Mouse (Mus musculus): ENCODE measurements around the gene Col25a1. TPM values are rescaled to one million over a fixed set of nuclear protein-coding genes. Genes with fewer than 3 reads are reported as not detected.

Gene Col25a1
- polyA plus RNA-seq, 1 experiment from 2014 or later: 6.9 TPM

DNA sequence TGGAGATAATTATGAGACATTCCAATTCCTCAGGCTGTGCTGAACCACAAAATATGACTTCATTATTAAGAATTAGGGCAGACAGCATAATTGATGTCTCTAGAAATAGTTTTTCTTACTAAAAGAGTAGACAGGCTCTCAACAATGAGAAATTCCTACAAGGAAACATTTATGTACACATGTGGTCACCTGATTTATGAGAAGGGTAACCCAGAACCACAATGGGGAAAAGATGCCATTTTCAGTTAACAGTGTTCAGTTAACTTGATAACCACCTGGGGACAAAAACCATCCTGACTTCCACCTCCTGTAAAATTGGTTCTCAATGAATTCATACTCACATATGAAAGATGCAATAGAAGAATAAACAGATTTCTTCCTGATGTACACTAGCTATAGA lies 305.7 kb downstream of the Col25a1 start:
- no peak overlapping the region for H3K4me3 ChIP-seq (replicated peaks)
- no peak overlapping the region for H3K9ac ChIP-seq (replicated peaks)
- no peak overlapping the region for H3K27ac ChIP-seq (replicated peaks)
- no peak overlapping the region for H3K4me2 ChIP-seq
- no peaks in the 10 kb centered on the region for H3K4me1 ChIP-seq
- no peak for ATAC-seq (ENCODE audit: low FRiP score)
- no peaks in the 10 kb centered on the region for H3K9me3 ChIP-seq (replicated peaks)
- no peaks in the 10 kb centered on the region; the same call in 1 of the 2 replicates for H3K27me3 ChIP-seq (replicated peaks)
- no peaks in the 10 kb centered on the region for H3K36me3 ChIP-seq

DNA sequence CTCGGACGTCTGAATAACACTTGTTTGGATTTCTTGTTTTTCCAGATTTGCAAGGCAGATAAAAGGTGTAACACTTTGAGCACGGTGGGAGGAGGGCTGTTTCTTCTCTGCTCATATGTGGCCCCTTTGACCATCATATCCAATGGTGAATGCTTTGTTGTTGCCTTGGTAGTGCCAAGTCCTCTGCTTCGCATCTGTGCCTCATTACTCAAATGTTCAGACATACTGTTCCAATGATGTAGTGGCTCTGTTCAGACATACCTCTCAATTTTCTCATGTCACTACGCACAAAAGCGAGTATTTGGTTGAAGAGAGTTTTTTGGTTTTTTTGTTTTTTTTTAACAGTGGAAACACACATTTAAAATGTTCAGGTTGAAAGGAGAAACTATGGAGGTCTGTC lies 308.5 kb downstream of the Col25a1 start:
- H3K27me3 ChIP-seq (replicated peaks): no peaks in the 10 kb centered on the region; the same call in 1 of the 2 replicates
- WGBS: 90% methylated on average over 6 of the region's 6 CpGs
- H3K9ac ChIP-seq (replicated peaks): no peak overlapping the region
- no peak overlapping the region for H3K27ac ChIP-seq (replicated peaks)
- ATAC-seq (ENCODE audit: low FRiP score): no peak
- no peak overlapping the region for H3K4me2 ChIP-seq
- no peaks in the 10 kb centered on the region for H3K36me3 ChIP-seq
- no peaks in the 10 kb centered on the region for H3K4me1 ChIP-seq
- no peak overlapping the region for H3K4me3 ChIP-seq (replicated peaks)
- no peaks in the 10 kb centered on the region for H3K9me3 ChIP-seq (replicated peaks)

DNA sequence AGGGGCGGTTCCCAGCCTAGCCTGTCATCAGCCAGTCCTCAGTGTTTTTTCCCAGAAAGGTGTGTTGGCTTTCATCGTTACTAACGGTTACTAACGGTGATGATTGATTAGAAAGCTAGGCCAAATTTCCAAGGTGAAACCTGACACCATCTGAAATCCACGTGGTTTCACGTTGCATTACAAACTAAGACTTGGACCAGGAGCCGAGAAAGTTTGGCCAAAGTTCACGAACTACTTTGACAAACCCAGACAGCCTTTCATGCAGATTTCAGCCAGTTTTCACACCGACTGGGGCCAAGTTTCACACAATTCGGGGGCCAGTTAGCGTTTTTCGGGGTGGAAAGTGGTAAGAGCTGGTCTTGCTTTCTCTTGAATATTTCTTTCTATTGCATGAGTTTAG lies 309.4 kb downstream of the Col25a1 start:
- ATAC-seq (ENCODE audit: low FRiP score): no peak
- Histone ChIP-seq H3K4me2 (no peak overlapping the region), H3K9ac (replicated peaks) (no peak overlapping the region), H3K4me3 (replicated peaks) (no peak overlapping the region), H3K27me3 (replicated peaks) (no peaks in the 10 kb centered on the region), H3K9me3 (replicated peaks) (no peaks in the 10 kb centered on the region), H3K4me1 (no peaks in the 10 kb centered on the region), H3K36me3 (no peaks in the 10 kb centered on the region), H3K27ac (replicated peaks) (no peak overlapping the region)
- 81% methylated on average over 12 of the region's 12 CpGs for WGBS

DNA sequence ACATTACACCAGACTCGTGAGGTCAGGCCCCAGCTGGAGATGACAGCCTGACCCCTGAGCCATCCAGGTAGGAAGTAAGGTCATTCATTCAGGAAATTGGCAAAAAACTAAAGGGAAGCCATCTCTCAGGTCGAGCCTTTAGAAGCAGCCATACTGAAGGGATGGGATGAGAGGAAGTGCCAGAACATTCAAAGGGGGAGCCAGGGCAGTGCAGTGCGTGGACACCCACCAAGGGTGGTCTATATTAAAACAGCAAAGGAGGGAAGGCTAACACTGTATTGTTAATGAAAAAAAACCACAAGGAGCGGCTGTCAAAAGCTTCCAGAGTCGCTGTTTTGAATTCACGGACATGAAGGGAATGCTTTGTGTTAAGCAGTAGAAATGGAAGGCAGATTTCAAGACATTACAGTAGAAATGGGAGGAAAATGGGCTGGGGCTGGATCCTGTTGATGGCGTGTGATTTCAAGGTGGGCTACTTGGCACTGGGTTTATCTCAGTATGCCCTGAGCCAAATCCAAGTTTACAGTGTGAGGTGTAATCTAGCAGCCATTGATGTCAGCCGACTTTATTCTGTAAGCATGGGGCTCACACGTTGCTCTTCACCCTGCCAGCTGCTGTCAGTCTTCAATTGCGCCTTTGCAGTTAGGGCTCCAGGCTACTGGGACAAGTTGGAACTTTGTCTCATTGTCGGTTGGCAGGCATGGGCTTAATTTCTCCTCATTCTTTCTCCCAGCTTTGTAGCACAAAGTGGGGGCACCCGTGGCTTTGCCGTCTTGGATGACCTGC lies 312.7 kb downstream of the Col25a1 start:
- no peak overlapping the region for H3K27ac ChIP-seq (replicated peaks)
- H3K9ac ChIP-seq (replicated peaks): no peak overlapping the region
- H3K4me2 ChIP-seq: no peak overlapping the region
- WGBS: 61% methylated on average over 13 of the region's 13 CpGs
- H3K36me3 ChIP-seq: no peaks in the 10 kb centered on the region
- H3K4me1 ChIP-seq: no peaks in the 10 kb centered on the region
- no peak overlapping the region for H3K4me3 ChIP-seq (replicated peaks)
- no peaks in the 10 kb centered on the region for H3K27me3 ChIP-seq (replicated peaks)
- no peak for ATAC-seq (ENCODE audit: low FRiP score)
- H3K9me3 ChIP-seq (replicated peaks): no peaks in the 10 kb centered on the region

DNA sequence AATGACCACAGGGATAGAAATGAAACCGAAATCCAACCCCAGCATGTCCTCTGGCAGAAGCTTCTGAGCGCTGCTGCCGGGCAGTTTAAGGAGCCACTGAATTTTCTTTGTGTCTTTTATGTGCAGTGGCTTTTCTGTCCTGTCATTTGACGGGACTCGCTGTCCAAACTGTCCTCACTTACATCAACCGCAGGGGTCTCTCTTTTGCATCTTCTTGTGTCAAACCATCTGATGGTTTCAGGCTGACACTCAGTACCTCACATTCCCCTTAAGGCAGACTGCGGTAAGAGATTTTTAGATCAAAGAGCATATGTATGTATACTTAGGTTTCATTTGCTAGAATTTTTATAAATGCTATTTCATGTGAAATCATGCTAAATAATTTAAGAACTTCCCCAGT lies 318.6 kb downstream of the Col25a1 start:
- WGBS: 58% methylated on average over 7 of the region's 7 CpGs
- Histone ChIP-seq H3K4me3 (replicated peaks) (no peak overlapping the region), H3K9ac (replicated peaks) (no peak overlapping the region), H3K27ac (replicated peaks) (no peak overlapping the region), H3K4me1 (no peaks in the 10 kb centered on the region), H3K9me3 (replicated peaks) (no peaks in the 10 kb centered on the region), H3K27me3 (replicated peaks) (no peaks in the 10 kb centered on the region), H3K36me3 (no peaks in the 10 kb centered on the region), H3K4me2 (no peak overlapping the region)
- ATAC-seq (ENCODE audit: low FRiP score): no peak

DNA sequence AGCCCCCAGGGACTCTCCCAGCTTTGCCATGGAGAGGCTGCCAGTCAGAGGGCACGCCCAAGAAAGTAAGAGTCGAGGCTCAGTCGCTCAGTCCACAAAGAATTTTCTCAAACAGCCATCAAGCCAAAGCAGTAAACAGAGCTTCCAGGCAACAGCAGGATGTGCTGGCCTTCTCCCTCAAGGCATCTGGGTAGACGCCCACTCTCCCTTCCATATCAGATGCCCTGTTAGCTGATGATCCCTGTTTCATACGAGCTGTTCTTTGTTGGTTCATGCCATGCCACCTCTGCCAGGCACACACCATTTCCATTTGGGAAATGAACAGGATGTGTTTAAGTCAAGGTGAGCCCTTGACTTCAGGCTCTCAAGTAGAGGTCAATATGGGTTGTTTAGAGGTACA lies 334.1 kb downstream of the Col25a1 start:
- Histone ChIP-seq H3K9ac (replicated peaks) (no peak overlapping the region), H3K4me1 (no peaks in the 10 kb centered on the region), H3K36me3 (no peaks in the 10 kb centered on the region), H3K4me3 (replicated peaks) (no peak overlapping the region), H3K9me3 (replicated peaks) (peaks cover 5% of the 10 kb centered on the region; the same call in 1 of the 2 replicates), H3K4me2 (no peak overlapping the region), H3K27ac (replicated peaks) (no peak overlapping the region), H3K27me3 (replicated peaks) (no peaks in the 10 kb centered on the region)
- 87% methylated on average over 5 of the region's 5 CpGs for WGBS
- no peak for ATAC-seq (ENCODE audit: low FRiP score)

DNA sequence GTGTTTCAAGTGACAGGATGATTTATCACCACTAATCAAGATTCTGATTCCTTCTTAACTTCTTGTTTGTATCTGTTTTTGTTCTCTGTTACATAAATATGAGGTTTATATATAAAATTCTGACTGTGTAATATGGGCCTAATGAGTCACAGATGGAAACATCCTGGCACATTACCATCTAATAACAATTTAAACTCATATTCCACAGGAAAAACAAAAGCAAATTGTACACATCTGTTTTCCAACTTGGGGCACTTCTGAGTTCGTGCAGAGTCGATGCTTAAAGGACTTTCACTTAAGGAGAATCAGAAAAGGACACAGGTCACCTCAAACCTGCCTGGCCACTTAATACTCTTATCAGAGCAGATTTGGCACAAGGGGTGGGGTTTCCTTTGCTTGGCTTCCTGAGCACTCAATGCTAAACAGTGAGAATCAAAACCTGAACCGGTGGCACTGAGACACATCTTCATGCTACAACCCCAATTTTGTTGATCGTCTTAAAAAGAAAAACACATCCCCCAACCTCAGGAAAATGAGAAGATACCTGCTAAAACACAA lies 342.0 kb downstream of the Col25a1 start:
- no peaks in the 10 kb centered on the region for H3K4me1 ChIP-seq
- 79% methylated on average over 4 of the region's 4 CpGs for WGBS

DNA sequence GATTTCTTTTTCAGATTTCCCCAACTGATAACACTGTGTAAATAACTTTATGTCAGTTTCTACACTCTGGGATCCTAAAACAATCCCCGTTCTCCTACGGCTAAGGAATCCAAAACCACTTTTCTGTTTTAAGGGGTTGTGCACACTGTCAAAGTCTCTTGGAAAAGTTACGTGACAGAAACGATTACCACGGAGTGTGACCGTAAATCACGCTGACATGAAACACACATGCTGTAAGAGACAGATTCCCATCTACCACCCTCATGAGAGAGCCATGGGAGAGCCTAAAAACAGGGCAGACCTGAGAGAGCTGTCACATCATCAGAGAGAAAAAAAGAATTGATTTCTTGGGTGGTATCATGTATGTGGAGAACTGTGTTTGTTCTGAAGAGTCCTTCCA lies 342.7 kb downstream of the Col25a1 start:
- Histone ChIP-seq H3K27me3 (replicated peaks) (no peaks in the 10 kb centered on the region), H3K4me3 (replicated peaks) (no peak overlapping the region), H3K9ac (replicated peaks) (no peak overlapping the region), H3K27ac (replicated peaks) (no peak overlapping the region), H3K4me1 (no peaks in the 10 kb centered on the region), H3K4me2 (no peak overlapping the region), H3K36me3 (no peaks in the 10 kb centered on the region), H3K9me3 (replicated peaks) (no peaks in the 10 kb centered on the region)
- ATAC-seq (ENCODE audit: low FRiP score): no peak
- 65% methylated on average over 7 of the region's 7 CpGs for WGBS

More for the DNA sequence above, 342.0 kb downstream of the Col25a1 start:
- Histone ChIP-seq H3K27me3 (replicated peaks) (no peaks in the 10 kb centered on the region), H3K36me3 (no peaks in the 10 kb centered on the region), H3K27ac (replicated peaks) (no peak overlapping the region), H3K9ac (replicated peaks) (no peak overlapping the region), H3K4me3 (replicated peaks) (no peak overlapping the region), H3K4me2 (no peak overlapping the region), H3K9me3 (replicated peaks) (no peaks in the 10 kb centered on the region)
- ATAC-seq (ENCODE audit: low FRiP score): no peak

DNA sequence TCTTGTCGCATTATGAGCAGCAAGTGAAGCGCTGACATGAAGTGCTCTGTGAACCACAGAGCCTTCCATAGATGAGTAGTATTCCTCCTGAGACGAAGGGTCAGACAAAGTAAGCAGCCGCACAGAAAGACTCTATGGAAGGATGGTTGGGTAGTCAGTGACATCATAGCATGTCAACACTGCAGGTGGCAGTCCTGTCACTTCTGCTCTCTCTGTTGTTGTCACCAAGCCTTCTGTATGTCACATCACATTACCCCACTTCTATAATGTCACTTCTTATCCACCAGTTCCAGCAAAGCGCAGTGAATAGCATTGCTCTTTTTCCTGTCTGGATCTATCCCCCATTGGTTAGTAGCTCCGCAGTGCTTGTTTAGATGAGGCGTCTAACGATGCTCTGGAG lies 351.2 kb downstream of the Col25a1 start:
- WGBS: 76% methylated on average over 8 of the region's 8 CpGs
- H3K9ac ChIP-seq (replicated peaks): no peak overlapping the region
- H3K9me3 ChIP-seq (replicated peaks): no peaks in the 10 kb centered on the region
- H3K4me1 ChIP-seq: no peaks in the 10 kb centered on the region
- no peak overlapping the region for H3K27ac ChIP-seq (replicated peaks)
- H3K27me3 ChIP-seq (replicated peaks): no peaks in the 10 kb centered on the region
- H3K36me3 ChIP-seq: no peaks in the 10 kb centered on the region
- H3K4me3 ChIP-seq (replicated peaks): no peak overlapping the region
- ATAC-seq (ENCODE audit: low FRiP score): no peak
- no peak overlapping the region for H3K4me2 ChIP-seq

DNA sequence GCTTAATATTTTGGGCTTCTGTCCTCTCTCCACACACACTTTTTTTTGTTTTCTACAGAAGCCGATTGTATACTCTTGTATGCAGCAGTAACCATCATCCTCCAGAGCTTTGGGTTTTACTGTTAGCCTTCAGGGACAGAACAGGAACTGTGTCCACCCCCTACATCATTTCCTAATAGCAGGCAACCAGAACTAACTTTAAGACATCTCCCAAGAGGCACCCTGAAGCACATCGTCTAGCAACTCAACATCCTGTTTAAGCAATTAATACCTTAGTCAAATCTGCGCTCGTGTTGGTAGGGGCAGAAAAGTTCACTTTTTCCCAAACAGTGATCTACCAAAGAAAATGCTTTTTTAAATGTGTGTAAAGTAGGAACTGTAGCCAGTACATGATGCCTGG lies 357.5 kb downstream of the Col25a1 start:
- Histone ChIP-seq H3K27ac (replicated peaks) (no peak overlapping the region), H3K36me3 (no peaks in the 10 kb centered on the region), H3K9ac (replicated peaks) (no peak overlapping the region), H3K9me3 (replicated peaks) (no peaks in the 10 kb centered on the region), H3K4me3 (replicated peaks) (no peak overlapping the region), H3K4me2 (no peak overlapping the region), H3K27me3 (replicated peaks) (no peaks in the 10 kb centered on the region), H3K4me1 (no peaks in the 10 kb centered on the region)
- 82% methylated on average over 4 of the region's 4 CpGs for WGBS
- no peak for ATAC-seq (ENCODE audit: low FRiP score)

DNA sequence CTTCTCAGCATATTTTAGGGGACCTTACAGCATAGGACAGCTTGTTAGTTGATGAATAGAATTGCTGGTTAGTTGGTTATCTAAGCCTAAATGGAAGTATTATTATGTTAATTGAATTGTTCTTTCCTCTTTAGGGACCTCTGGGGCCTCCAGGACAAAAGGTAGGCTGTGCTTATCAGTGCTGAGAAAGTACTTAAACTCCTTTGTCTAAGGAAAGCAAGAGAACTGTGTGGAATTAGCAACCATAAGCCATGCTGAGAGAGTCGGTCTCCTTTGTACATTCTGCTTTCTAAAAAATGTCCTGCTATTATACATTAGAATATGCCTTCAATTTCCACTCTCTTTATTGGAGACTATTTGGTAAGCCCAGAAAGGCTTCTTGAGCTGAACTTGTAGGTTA lies 362.9 kb downstream of the Col25a1 start:
- no peak for ATAC-seq (ENCODE audit: low FRiP score)
- Histone ChIP-seq H3K4me1 (no peaks in the 10 kb centered on the region), H3K4me2 (no peak overlapping the region), H3K27ac (replicated peaks) (no peak overlapping the region), H3K9me3 (replicated peaks) (no peaks in the 10 kb centered on the region), H3K27me3 (replicated peaks) (no peaks in the 10 kb centered on the region), H3K36me3 (no peaks in the 10 kb centered on the region), H3K9ac (replicated peaks) (no peak overlapping the region), H3K4me3 (replicated peaks) (no peak overlapping the region)
- WGBS: 14% methylated on average over 1 of the region's 1 CpGs

DNA sequence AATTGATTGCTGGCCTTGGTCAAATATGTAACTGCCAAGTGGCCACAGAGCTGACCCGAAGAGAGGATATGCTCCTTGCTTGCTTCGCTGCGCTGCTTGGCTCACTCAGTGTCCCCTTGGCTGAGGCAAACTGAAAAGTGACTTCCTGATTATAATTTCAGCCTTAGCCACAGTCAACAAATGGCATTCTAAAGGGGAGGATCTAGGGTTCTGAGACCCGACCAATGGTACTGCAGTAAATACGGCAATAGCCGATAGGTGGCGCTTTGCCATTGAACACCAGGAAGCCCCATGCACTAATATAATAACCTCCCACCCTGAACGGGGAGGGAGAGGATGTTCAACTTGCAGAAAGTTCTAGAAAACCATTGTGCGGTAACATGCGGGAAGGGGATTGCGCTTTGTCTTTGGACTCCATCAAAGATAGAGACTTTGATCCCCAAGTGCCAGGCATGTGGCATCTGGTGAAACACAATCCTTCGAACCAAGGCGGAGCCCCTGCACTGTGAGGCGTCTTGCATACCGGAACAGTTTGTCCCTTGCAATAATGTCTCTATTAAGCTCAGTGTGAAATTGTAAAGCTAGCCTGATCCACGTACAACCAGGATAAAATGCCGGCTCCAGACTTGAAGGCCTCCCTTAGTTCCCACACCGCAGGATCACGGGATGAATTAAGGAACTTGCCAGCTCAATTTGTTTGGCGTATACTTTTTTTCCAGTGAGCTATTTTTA lies 363.5 kb downstream of the Col25a1 start:
- H3K4me1 ChIP-seq: no peaks in the 10 kb centered on the region
- H3K36me3 ChIP-seq: no peaks in the 10 kb centered on the region
- no peak for ATAC-seq (ENCODE audit: low FRiP score)
- no peaks in the 10 kb centered on the region for H3K27me3 ChIP-seq (replicated peaks)
- H3K4me2 ChIP-seq: no peak overlapping the region
- H3K4me3 ChIP-seq (replicated peaks): no peak overlapping the region
- no peak overlapping the region for H3K27ac ChIP-seq (replicated peaks)
- WGBS: 76% methylated on average over 20 of the region's 20 CpGs
- no peaks in the 10 kb centered on the region for H3K9me3 ChIP-seq (replicated peaks)
- no peak overlapping the region for H3K9ac ChIP-seq (replicated peaks)

All from neural tube, embryonic 15.5 days (tissue).